7 mouse cellular contexts compared by ENCODE assay signal in the genomic region with DNA sequence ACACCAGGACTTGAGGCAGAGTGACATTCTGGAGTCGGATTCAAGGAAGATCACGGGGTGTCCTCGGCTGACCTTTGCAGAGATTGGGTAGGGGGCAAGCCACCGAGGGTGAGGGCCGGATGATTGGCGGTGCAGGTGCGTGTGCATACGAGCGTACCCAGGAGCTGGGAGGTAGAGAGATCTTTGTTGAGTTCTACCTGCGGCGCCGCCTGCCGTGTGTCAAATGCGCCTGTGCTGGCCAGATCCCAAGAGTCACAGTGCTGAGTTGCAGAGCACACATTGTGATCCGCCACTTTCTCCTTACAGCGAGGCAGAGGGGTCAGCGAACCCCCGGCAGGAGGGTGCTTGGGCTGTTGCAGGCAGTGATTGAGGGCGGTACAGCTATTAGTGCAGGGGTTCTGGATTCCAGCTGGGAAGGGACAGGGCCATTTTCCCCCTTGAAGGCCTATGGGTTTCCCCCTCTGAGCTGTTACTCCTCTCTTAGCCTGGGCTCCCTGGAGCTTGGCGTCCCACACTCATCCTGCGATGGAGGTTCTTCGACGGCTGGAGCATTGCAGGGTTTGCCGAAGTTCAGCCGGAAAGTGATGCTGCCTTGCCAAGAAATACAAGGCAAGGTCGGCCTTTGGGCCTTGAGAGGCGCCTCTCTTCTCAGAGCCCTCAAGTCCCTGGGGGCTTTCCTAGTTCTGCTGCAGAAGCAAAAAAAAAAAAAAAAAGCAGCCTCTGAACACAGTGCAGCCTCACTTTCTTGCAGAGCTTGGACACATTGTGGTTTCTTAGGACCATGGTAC. TPM values are rescaled to one million over a fixed set of nuclear protein-coding genes. Genes with fewer than 3 reads are reported as not detected.
A peak's percentile ranks its signal among the peaks of the same experiment; 100 is the strongest.
DNase-seq lines count a peak whose midpoint lies in the region; ATAC-seq and TF ChIP-seq lines count a peak whose summit lies in the region.

No protein-coding gene starts in this region.

- ATAC-seq in heart, embryonic 16.5 days (replicated peaks; ENCODE audit: extremely low read depth, insufficient read depth, low FRiP score): peak; percentile 23; the same call in 1 of the 2 replicates
- ATAC-seq in stomach, postnatal 0 days (ENCODE audit: low FRiP score, low TSS enrichment): peak; percentile 67

- peaks cover 17% of the 10 kb centered on the region for H3K9me3 ChIP-seq in CH12.LX (replicated peaks; ENCODE audit: low read length)
- no peaks in the 10 kb centered on the region for H3K9me3 ChIP-seq in heart, embryonic 16.5 days (replicated peaks; ENCODE audit: control insufficient read depth, low read length)
- no peaks in the 10 kb centered on the region for H3K9me3 ChIP-seq in stomach, postnatal 0 days (ENCODE audit: control insufficient read depth, low read length)

- no peak for TF ChIP-seq EP300 in CH12.LX (IDR thresholded peaks at IDR 0.05; ENCODE audit: low read length)
- TF ChIP-seq EP300 in stomach, postnatal 0 days (optimal IDR thresholded peaks at IDR 0.05): no peak

- no peak for DNase-seq in CH12.LX (ENCODE audit: extremely low read depth)
- DNase-seq in WW6 (ENCODE audit: low read depth, low spot score): peak; percentile 9
- DNase-seq in embryo, embryonic 9.5 days (ENCODE audit: extremely low spot score): peak; percentile 39
- DNase-seq in kidney, postnatal 25 days: peak; percentile 85 to 87
- DNase-seq in lung, postnatal 4 days: peak; percentile 59 to 70
- DNase-seq in stomach, postnatal 0 days (ENCODE audit: low spot score): peak; percentile 81

- TF ChIP-seq CTCF in CH12.LX (conservative IDR thresholded peaks at IDR 0.05 in 1 of 2, IDR thresholded peaks at IDR 0.05 in 1 of 2; ENCODE audit: low read depth in 2 of 2, low read length in 2 of 2): no peak
- TF ChIP-seq CTCF in stomach, postnatal 0 days (IDR thresholded peaks at IDR 0.05; ENCODE audit: low read depth): peak; percentile 36; the same call in 1 of the 2 replicates

- H3K9ac ChIP-seq in CH12.LX (ENCODE audit: insufficient read depth, low read depth): no peak overlapping the region
- peak overlapping the region; percentile 74 for H3K9ac ChIP-seq in heart, embryonic 16.5 days (ENCODE audit: low read length)
- peak overlapping the region; percentile 71 for H3K9ac ChIP-seq in stomach, postnatal 0 days (ENCODE audit: low read length)

- H3K27ac ChIP-seq in CH12.LX (ENCODE audit: insufficient read depth, low read depth): no peak overlapping the region
- H3K27ac ChIP-seq in heart, embryonic 16.5 days (ENCODE audit: low read length): peak overlapping the region; percentile 62
- H3K27ac ChIP-seq in stomach, postnatal 0 days (replicated peaks): peak overlapping the region; percentile 89

- no peaks in the 10 kb centered on the region for H3K79me2 ChIP-seq in CH12.LX (replicated peaks; ENCODE audit: control insufficient read depth, extremely low read depth, insufficient read depth, poor library complexity, severe bottlenecking)

- no peak overlapping the region for H3K4me3 ChIP-seq in CH12.LX (replicated peaks in 1 of 3; ENCODE audit: low read depth in 2 of 3, low read length in 2 of 3, poor library complexity in 1 of 3)
- peak overlapping the region; percentile 72 for H3K4me3 ChIP-seq in heart, embryonic 16.5 days (ENCODE audit: low read length)
- peak overlapping the region; percentile 70 for H3K4me3 ChIP-seq in stomach, postnatal 0 days (ENCODE audit: low read depth, low read length)

- H3K4me1 ChIP-seq in CH12.LX (ENCODE audit: control insufficient read depth in 1 of 2, insufficient read depth in 2 of 2): peaks cover 2 to 21% of the 10 kb centered on the region in 2 experiments; a peak in 2 of 4 replicates
- peaks cover 18% of the 10 kb centered on the region for H3K4me1 ChIP-seq in heart, embryonic 16.5 days (ENCODE audit: control insufficient read depth, insufficient read depth, low read length)
- no peaks in the 10 kb centered on the region for H3K4me1 ChIP-seq in stomach, postnatal 0 days (replicated peaks; ENCODE audit: control insufficient read depth, insufficient read depth)

- TF ChIP-seq POLR2A in CH12.LX (IDR thresholded peaks at IDR 0.05; ENCODE audit: low read depth, low read length): no peak

- dilution Hi-C loops in CH12.LX (cut with MboI; ENCODE audit: extremely low pct_ligation_motif_present, extremely low pct_unique_long_range_greater_than_20kb, low sequenced_read_pairs): no loop called here

- no peaks in the 10 kb centered on the region for H3K36me3 ChIP-seq in CH12.LX (replicated peaks in 1 of 2; ENCODE audit: control insufficient read depth in 1 of 2, insufficient read depth in 1 of 2, low read length in 1 of 2)
- H3K36me3 ChIP-seq in heart, embryonic 16.5 days (ENCODE audit: control insufficient read depth, insufficient read depth): no peaks in the 10 kb centered on the region
- H3K36me3 ChIP-seq in stomach, postnatal 0 days (ENCODE audit: control insufficient read depth, insufficient read depth, low read length): no peaks in the 10 kb centered on the region

- 7% methylated on average over 27 of the region's 27 CpGs for WGBS in heart, embryonic 16.5 days
- 6% methylated on average over 25 of the region's 27 CpGs for WGBS in stomach, postnatal 0 days

- in situ Hi-C loops in CH12.LX (cut with MboI; ENCODE audit: low pct_ligation_motif_present, low pct_unique_long_range_greater_than_20kb, low sequenced_read_pairs): loop anchor here (25.0 kb wide), 1 partner anchor 711 kb away; no protein-coding TSS in a partner anchor

- no peak overlapping the region for H3K4me2 ChIP-seq in CH12.LX (ENCODE audit: insufficient read depth, low read depth, poor library complexity, severe bottlenecking)
- H3K4me2 ChIP-seq in heart, embryonic 16.5 days (ENCODE audit: low read depth, low read length): peak overlapping the region; percentile 88
- H3K4me2 ChIP-seq in stomach, postnatal 0 days (replicated peaks; ENCODE audit: low read depth): peak overlapping the region; percentile 91

- no peak for TF ChIP-seq RAD21 in CH12.LX (IDR thresholded peaks at IDR 0.05; ENCODE audit: low read depth, low read length)

- peaks cover 1% of the 10 kb centered on the region for H3K27me3 ChIP-seq in CH12.LX (replicated peaks)
- no peaks in the 10 kb centered on the region for H3K27me3 ChIP-seq in heart, embryonic 16.5 days (ENCODE audit: control insufficient read depth, insufficient read depth, low read length)
- no peaks in the 10 kb centered on the region for H3K27me3 ChIP-seq in stomach, postnatal 0 days (ENCODE audit: control insufficient read depth, insufficient read depth, low read length)

TF ChIP-seq in CH12.LX, 34 proteins besides CTCF, POLR2A, EP300 and RAD21:
- peak; percentile 48 for TF ChIP-seq ZNF384 (IDR thresholded peaks at IDR 0.05; ENCODE audit: low read depth, low read length)
- no peak for TF ChIP-seq ETS1 (conservative IDR thresholded peaks at IDR 0.05; ENCODE audit: low read depth, low read length)
TF ChIP-seq in CH12.LX: peak in this region for 1.

RNA-seq across cellular contexts. Expression of a gene that starts 0.9 kb away (rescaled TPM):
- total RNA-seq in CH12.LX (2012; rRNA removed) (0.04 and 0.08 TPM in 2 replicates), CH12.LX (2014; rRNA removed) (0.05 and 0.12 TPM in 2 replicates)
- polyA plus RNA-seq in CH12.LX (2012; ENCODE audit: insufficient read length, low read depth): 0.07 and 0.10 TPM in 2 replicates
- polyA plus RNA-seq in heart, embryonic 16.5 days (2015; fragmentation: Nextera tagmentation; extraction: Ambion mirVana): 18.7 and 21.4 TPM in 2 replicates
- 19.6 and 22.2 TPM in 2 replicates for polyA plus RNA-seq in stomach, postnatal 0 days (2015; fragmentation: Nextera tagmentation; extraction: Ambion mirVana)

Comparison
In these comparisons a context has a peak if more than half of its experiments do, and no peak if none do; other contexts are left out.
1. H3K4me3 ChIP-seq: peak in heart, embryonic 16.5 days (single experiment) and stomach, postnatal 0 days (single experiment); none in CH12.LX (0 of 3).
2. RNA of a gene that starts 0.9 kb away (polyA plus RNA-seq): 19.6 to 22.2 TPM in stomach, postnatal 0 days and 18.7 to 21.4 TPM in heart, embryonic 16.5 days; 0.07 to 0.10 TPM in CH12.LX; every median in the first group is over 10 times any median in the second.